Mouse (Mus musculus): ENCODE data around the gene Ttc41. TPM values are rescaled to one million over a fixed set of nuclear protein-coding genes. Genes with fewer than 3 reads are reported as not detected.

The Ttc41 gene
- polyA plus RNA-seq, 2 experiments = 0.98 to 2.5 TPM

GRCm38 (mm10) chr10:86704589-86705191 lies 921 bp upstream of the Ttc41 start:
- WGBS = 0% methylated on average over 31 of the region's 33 CpGs
- H3K4me2 ChIP-seq (replicated peaks; ENCODE audit: low read depth, low read length, severe bottlenecking) = peak overlapping the region; percentile 84
- H3K9me3 ChIP-seq (ENCODE audit: control insufficient read depth, low read length) = no peaks in the 10 kb centered on the region
- ATAC-seq (ENCODE audit: low FRiP score, low read depth) (no peak), DNase-seq (ENCODE audit: low spot score) (peak; percentile 24)
- peak overlapping the region; percentile 93 for H3K4me3 ChIP-seq (replicated peaks; ENCODE audit: low read length)
- H3K36me3 ChIP-seq (ENCODE audit: control insufficient read depth, insufficient read depth, low read length) = peaks cover 43% of the 10 kb centered on the region
- TF ChIP-seq POLR2A (IDR thresholded peaks at IDR 0.05; ENCODE audit: borderline replicate concordance, extremely low read depth, insufficient read depth, insufficient read length) = no peak
- peak overlapping the region; percentile 95 for H3K9ac ChIP-seq (ENCODE audit: low read depth, low read length, severe bottlenecking)
- peaks cover 37% of the 10 kb centered on the region for H3K4me1 ChIP-seq (ENCODE audit: control insufficient read depth, insufficient read depth, low read length)
- peak overlapping the region; percentile 95 for H3K27ac ChIP-seq (replicated peaks; ENCODE audit: low read depth, low read length)
- no peaks in the 10 kb centered on the region for H3K27me3 ChIP-seq (ENCODE audit: control insufficient read depth, insufficient read depth, low read length)

GRCm38 (mm10) chr10:86705922-86706752 lies 526 bp downstream of the Ttc41 start:
- Histone ChIP-seq H3K4me3 (replicated peaks; ENCODE audit: low read length) (peak overlapping the region; percentile 93), H3K9ac (ENCODE audit: low read depth, low read length, severe bottlenecking) (peak overlapping the region; percentile 73), H3K27me3 (ENCODE audit: control insufficient read depth, insufficient read depth, low read length) (no peaks in the 10 kb centered on the region), H3K27ac (replicated peaks; ENCODE audit: low read depth, low read length) (peak overlapping the region; percentile 95), H3K4me2 (replicated peaks; ENCODE audit: low read depth, low read length, severe bottlenecking) (peak overlapping the region; percentile 66), H3K9me3 (ENCODE audit: control insufficient read depth, low read length) (no peaks in the 10 kb centered on the region), H3K4me1 (ENCODE audit: control insufficient read depth, insufficient read depth, low read length) (peaks cover 25% of the 10 kb centered on the region), H3K36me3 (ENCODE audit: control insufficient read depth, insufficient read depth, low read length) (peaks cover 29% of the 10 kb centered on the region)
- DNase-seq (ENCODE audit: low spot score) (peak; percentile 98), ATAC-seq (ENCODE audit: low FRiP score, low read depth) (peak; percentile 86)
- peak; percentile 30; the same call in 1 of the 2 replicates for TF ChIP-seq POLR2A (IDR thresholded peaks at IDR 0.05; ENCODE audit: borderline replicate concordance, extremely low read depth, insufficient read depth, insufficient read length)
- WGBS = 5% methylated on average over 33 of the region's 33 CpGs

GRCm38 (mm10) chr10:86707134-86707533 lies 1.5 kb downstream of the Ttc41 start:
- Histone ChIP-seq H3K36me3 (ENCODE audit: control insufficient read depth, insufficient read depth, low read length) (peaks cover 20% of the 10 kb centered on the region), H3K4me1 (ENCODE audit: control insufficient read depth, insufficient read depth, low read length) (peaks cover 21% of the 10 kb centered on the region), H3K27ac (replicated peaks; ENCODE audit: low read depth, low read length) (no peak overlapping the region; the same call in 1 of the 2 replicates), H3K4me2 (replicated peaks; ENCODE audit: low read depth, low read length, severe bottlenecking) (peak overlapping the region; percentile 66; the same call in 1 of the 2 replicates), H3K9ac (ENCODE audit: low read depth, low read length, severe bottlenecking) (no peak overlapping the region), H3K9me3 (ENCODE audit: control insufficient read depth, low read length) (no peaks in the 10 kb centered on the region), H3K27me3 (ENCODE audit: control insufficient read depth, insufficient read depth, low read length) (no peaks in the 10 kb centered on the region), H3K4me3 (replicated peaks; ENCODE audit: low read length) (no peak overlapping the region)
- 86% methylated on average over 3 of the region's 3 CpGs for WGBS
- ATAC-seq (ENCODE audit: low FRiP score, low read depth) (no peak), DNase-seq (ENCODE audit: low spot score) (no peak)
- no peak for TF ChIP-seq POLR2A (IDR thresholded peaks at IDR 0.05; ENCODE audit: borderline replicate concordance, extremely low read depth, insufficient read depth, insufficient read length)

DNA sequence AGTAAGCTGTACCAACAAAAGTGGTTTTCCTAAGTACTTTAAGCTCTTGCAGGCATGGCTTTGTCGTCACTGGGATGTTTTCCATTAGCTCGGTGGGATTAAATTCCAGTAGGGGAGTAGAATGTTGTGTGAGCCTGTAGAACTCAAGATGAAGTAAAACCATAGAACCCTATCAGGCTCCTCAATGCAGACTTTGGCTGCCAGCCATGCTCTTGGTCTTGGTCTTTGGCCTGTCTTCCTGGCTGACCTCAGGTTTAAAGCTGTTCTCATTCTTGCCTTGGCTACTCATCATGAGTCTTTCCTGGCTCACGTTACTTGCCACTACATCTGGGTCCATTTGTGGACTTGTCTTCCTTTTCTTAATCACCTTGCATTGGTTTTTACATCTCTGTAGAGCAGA lies 6.5 kb downstream of the Ttc41 start:
- Histone ChIP-seq H3K9me3 (ENCODE audit: control insufficient read depth, low read length) (no peaks in the 10 kb centered on the region), H3K4me1 (ENCODE audit: control insufficient read depth, insufficient read depth, low read length) (no peaks in the 10 kb centered on the region), H3K9ac (ENCODE audit: low read depth, low read length, severe bottlenecking) (no peak overlapping the region), H3K36me3 (ENCODE audit: control insufficient read depth, insufficient read depth, low read length) (no peaks in the 10 kb centered on the region), H3K27ac (replicated peaks; ENCODE audit: low read depth, low read length) (no peak overlapping the region), H3K4me2 (replicated peaks; ENCODE audit: low read depth, low read length, severe bottlenecking) (no peak overlapping the region), H3K4me3 (replicated peaks; ENCODE audit: low read length) (no peak overlapping the region), H3K27me3 (ENCODE audit: control insufficient read depth, insufficient read depth, low read length) (no peaks in the 10 kb centered on the region)
- no peak for TF ChIP-seq POLR2A (IDR thresholded peaks at IDR 0.05; ENCODE audit: borderline replicate concordance, extremely low read depth, insufficient read depth, insufficient read length)
- 62% methylated on average over 3 of the region's 3 CpGs for WGBS
- DNase-seq (ENCODE audit: low spot score) (peak; percentile 39), ATAC-seq (ENCODE audit: low FRiP score, low read depth) (no peak)

DNA sequence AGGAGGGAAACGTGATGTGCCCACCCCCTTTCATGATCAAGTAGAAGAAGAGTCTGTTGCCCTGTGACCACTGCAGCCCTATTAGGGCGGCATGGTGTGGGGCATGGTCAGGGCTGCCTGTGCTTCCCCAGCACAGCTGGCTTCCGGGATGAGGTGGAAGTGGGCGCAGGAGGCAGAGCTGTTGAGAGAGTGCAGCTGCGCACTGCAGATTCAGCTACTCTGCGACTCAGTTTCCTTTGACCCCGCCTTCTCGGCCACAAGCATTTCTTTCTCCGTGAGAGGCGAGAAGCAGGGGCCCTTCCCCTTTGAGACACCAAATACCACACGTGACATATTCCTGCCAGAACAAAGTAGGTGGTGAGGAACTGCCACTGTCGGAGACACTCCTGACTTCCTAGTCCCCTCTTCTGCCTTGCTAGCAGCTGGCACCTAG lies 22.0 kb downstream of the Ttc41 start:
- WGBS = 4% methylated on average over 12 of the region's 12 CpGs
- 0 out of 2 replicates have a peak overlapping the region, but pooled peaks have one; percentile 11 for H3K27ac ChIP-seq (replicated peaks; ENCODE audit: low read depth, low read length)
- no peaks in the 10 kb centered on the region for H3K36me3 ChIP-seq (ENCODE audit: control insufficient read depth, insufficient read depth, low read length)
- DNase-seq (ENCODE audit: low spot score) (peak; percentile 66), ATAC-seq (ENCODE audit: low FRiP score, low read depth) (peak; percentile 76)
- peak overlapping the region; percentile 21 for H3K4me3 ChIP-seq (replicated peaks; ENCODE audit: low read length)
- no peaks in the 10 kb centered on the region for H3K9me3 ChIP-seq (ENCODE audit: control insufficient read depth, low read length)
- TF ChIP-seq POLR2A (IDR thresholded peaks at IDR 0.05; ENCODE audit: borderline replicate concordance, extremely low read depth, insufficient read depth, insufficient read length) = peak; percentile 71; the same call in 1 of the 2 replicates
- peak overlapping the region; percentile 55 for H3K4me2 ChIP-seq (replicated peaks; ENCODE audit: low read depth, low read length, severe bottlenecking)
- H3K27me3 ChIP-seq (ENCODE audit: control insufficient read depth, insufficient read depth, low read length) = no peaks in the 10 kb centered on the region
- peak overlapping the region; percentile 42; the same call in 1 of the 2 replicates for H3K9ac ChIP-seq (ENCODE audit: low read depth, low read length, severe bottlenecking)
- H3K4me1 ChIP-seq (ENCODE audit: control insufficient read depth, insufficient read depth, low read length) = peaks cover 13% of the 10 kb centered on the region
